Mouse (Mus musculus): ENCODE results near the gene BC037034. TPM values are rescaled to one million over a fixed set of nuclear protein-coding genes. Genes with fewer than 3 reads are reported as not detected.

The BC037034 gene
- polyA plus RNA-seq, 1 experiment from 2014 or later: 15.8 TPM

Other genes with a start within 250 kb of the BC037034 start
- not detected in 2 replicates for gene Smok3a, start 242.8 kb downstream of the BC037034 start, polyA plus RNA-seq (2015; fragmentation: Nextera tagmentation; extraction: Ambion mirVana)
- gene Smok3b, start 242.6 kb downstream of the BC037034 start, polyA plus RNA-seq (2015; fragmentation: Nextera tagmentation; extraction: Ambion mirVana): not detected in 2 replicates
- not detected in 2 replicates for gene Smok3c, start 210.8 kb downstream of the BC037034 start, polyA plus RNA-seq (2015; fragmentation: Nextera tagmentation; extraction: Ambion mirVana)
- 31.5 and 32.1 TPM in 2 replicates for gene Zkscan1, start 178.9 kb downstream of the BC037034 start, polyA plus RNA-seq (2015; fragmentation: Nextera tagmentation; extraction: Ambion mirVana)
- gene Zscan21, start 147.1 kb downstream of the BC037034 start, polyA plus RNA-seq (2015; fragmentation: Nextera tagmentation; extraction: Ambion mirVana): 128 TPM in 2 replicates
- gene Zfp113, start 108.3 kb downstream of the BC037034 start, polyA plus RNA-seq (2015; fragmentation: Nextera tagmentation; extraction: Ambion mirVana): 45.3 and 49.7 TPM in 2 replicates
- 316 and 337 TPM in 2 replicates for gene Cops6, start 103.0 kb downstream of the BC037034 start, polyA plus RNA-seq (2015; fragmentation: Nextera tagmentation; extraction: Ambion mirVana)
- gene Ap4m1, start 92.0 kb downstream of the BC037034 start, polyA plus RNA-seq (2015; fragmentation: Nextera tagmentation; extraction: Ambion mirVana): 26.6 and 28.8 TPM in 2 replicates
- gene Mcm7, start 91.6 kb downstream of the BC037034 start, polyA plus RNA-seq (2015; fragmentation: Nextera tagmentation; extraction: Ambion mirVana): 159 and 162 TPM in 2 replicates
- gene Taf6, start 76.6 kb downstream of the BC037034 start, polyA plus RNA-seq (2015; fragmentation: Nextera tagmentation; extraction: Ambion mirVana): 109 and 111 TPM in 2 replicates
- 39.4 and 40.5 TPM in 2 replicates for gene Cnpy4, start 76.5 kb downstream of the BC037034 start, polyA plus RNA-seq (2015; fragmentation: Nextera tagmentation; extraction: Ambion mirVana)
- 12.9 and 13.8 TPM in 2 replicates for gene Mblac1, start 69.7 kb downstream of the BC037034 start, polyA plus RNA-seq (2015; fragmentation: Nextera tagmentation; extraction: Ambion mirVana)
- 0.08 TPM in 1 of 2 replicates, not detected in the other for gene Nxpe5, start 38.1 kb downstream of the BC037034 start, polyA plus RNA-seq (2015; fragmentation: Nextera tagmentation; extraction: Ambion mirVana)
- gene Lamtor4, start 8.6 kb downstream of the BC037034 start, polyA plus RNA-seq (2015; fragmentation: Nextera tagmentation; extraction: Ambion mirVana): 81.2 and 81.9 TPM in 2 replicates
- 2.5 and 3.0 TPM in 2 replicates for gene Gal3st4, start 8.8 kb upstream of the BC037034 start, polyA plus RNA-seq (2015; fragmentation: Nextera tagmentation; extraction: Ambion mirVana)
- 0.10 and 0.19 TPM in 2 replicates for gene Gm43720, start 15.9 kb upstream of the BC037034 start, polyA plus RNA-seq (2015; fragmentation: Nextera tagmentation; extraction: Ambion mirVana)
- gene Gpc2, start 16.0 kb upstream of the BC037034 start, polyA plus RNA-seq (2015; fragmentation: Nextera tagmentation; extraction: Ambion mirVana): 236 and 248 TPM in 2 replicates
- gene Stag3, start 16.2 kb upstream of the BC037034 start, polyA plus RNA-seq (2015; fragmentation: Nextera tagmentation; extraction: Ambion mirVana): 4.8 and 5.4 TPM in 2 replicates
- gene Pvrig, start 77.9 kb upstream of the BC037034 start, polyA plus RNA-seq (2015; fragmentation: Nextera tagmentation; extraction: Ambion mirVana): not detected in 2 replicates
- gene Zfp157, start 177.4 kb upstream of the BC037034 start, polyA plus RNA-seq (2015; fragmentation: Nextera tagmentation; extraction: Ambion mirVana): 76.3 and 77.6 TPM in 2 replicates